Mouse (Mus musculus) frontal cortex, postnatal 36 days (tissue): ENCODE data around the gene Itga6.

Experiments used
- DNase-seq, 2 experiments: peaks; one replicate each; pipeline ENCODE4 v3.0.0; 2022; ENCODE audit warnings: low spot score in 2 of 2

The Itga6 gene

DNA sequence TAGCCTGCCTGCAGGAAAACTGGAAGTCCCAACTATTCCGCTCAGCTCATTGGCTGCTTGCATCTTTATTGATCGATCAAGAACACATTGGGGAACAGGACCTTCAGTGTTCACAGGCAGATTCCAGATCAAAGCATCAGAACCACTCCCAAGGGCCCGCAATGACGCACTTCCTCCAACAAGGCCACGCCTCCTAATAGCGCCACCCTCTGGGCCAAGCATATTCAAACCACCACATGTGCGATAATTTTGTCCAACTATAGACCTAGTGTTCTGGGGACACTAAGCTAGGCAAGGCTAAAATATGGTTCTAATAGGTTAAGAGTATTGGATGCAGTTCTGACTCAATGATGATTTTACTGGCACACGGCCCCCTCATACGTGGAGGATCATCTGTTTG, 15.7 kb downstream of the Itga6 start:
- DNase-seq, result no peak

DNA sequence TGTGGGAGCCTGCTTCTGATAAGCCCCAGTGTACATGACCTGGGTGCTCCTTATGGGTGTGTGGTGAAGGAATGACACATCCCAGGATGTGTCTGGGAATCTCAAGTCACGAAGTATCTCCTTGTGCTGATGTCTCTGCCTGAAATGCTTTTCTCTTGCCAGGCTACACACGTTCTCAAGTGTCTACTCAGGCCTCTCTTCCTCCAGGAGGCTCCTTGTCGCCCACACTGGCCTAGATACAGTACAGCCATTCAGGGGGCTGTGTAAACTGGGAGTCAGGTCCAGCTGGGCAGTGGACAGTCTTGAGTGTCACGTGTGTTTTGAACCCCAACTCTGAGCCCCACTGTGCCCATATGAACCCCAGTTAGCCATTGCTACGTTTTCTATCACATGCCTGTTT, 19.1 kb downstream of the Itga6 start:
- no peak for DNase-seq

DNA sequence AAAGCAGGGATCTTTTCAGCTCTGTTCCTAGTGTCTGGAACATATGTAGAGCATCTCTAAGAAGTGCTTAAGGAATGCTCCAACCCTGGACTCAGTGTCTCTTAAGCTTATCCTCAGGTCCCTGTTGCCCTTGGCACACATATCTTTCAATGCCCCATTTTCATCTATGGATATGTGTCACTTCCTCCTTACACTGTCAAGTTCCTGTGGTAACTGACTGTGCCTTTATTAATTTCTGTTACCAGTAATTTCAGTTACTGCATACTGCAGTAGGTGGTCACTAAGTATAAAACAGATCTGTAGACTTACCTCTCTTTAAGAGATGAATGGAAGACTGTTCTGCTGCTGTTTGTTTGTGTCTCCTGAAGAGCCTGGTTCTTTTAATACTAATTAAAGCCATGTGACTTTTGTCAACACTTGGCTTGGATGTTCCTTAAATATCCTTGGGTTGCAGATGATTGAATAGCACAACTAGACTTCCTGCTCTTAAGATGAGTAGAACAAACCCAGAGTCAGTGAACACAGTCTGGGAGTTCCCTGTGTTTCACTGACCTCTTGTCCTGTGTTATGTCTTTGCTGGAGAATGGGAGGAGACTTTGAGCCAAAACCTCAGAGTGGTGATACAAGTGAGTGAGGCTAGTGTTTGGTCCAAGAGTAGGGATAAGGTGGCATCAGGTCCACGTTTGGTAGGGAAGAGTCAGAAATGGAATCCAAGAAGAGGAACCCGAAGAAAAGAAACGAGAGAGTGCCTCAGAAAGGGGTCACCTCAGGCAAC, 19.7 kb downstream of the Itga6 start:
- DNase-seq, result no peak

DNA sequence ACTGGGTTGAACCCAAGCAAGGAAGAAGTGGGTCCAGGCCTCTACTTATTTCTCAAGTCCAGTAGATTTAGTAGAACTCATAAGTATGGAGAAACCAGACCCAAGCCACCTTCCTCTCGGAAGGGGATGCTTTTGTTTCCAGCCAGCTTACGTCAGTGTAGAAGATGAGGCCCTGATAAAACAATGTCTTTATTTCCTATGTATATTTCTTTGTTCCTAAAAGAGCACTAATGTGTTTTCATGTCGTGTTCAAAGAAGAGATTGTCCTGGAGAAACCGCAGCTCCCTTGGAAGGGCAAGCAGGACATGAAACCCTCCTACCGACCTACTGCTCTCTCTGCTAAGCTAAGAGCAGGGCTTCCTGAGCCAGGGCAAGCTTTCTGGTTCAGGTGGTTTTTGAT, 20.6 kb downstream of the Itga6 start:
- DNase-seq, result no peak

DNA sequence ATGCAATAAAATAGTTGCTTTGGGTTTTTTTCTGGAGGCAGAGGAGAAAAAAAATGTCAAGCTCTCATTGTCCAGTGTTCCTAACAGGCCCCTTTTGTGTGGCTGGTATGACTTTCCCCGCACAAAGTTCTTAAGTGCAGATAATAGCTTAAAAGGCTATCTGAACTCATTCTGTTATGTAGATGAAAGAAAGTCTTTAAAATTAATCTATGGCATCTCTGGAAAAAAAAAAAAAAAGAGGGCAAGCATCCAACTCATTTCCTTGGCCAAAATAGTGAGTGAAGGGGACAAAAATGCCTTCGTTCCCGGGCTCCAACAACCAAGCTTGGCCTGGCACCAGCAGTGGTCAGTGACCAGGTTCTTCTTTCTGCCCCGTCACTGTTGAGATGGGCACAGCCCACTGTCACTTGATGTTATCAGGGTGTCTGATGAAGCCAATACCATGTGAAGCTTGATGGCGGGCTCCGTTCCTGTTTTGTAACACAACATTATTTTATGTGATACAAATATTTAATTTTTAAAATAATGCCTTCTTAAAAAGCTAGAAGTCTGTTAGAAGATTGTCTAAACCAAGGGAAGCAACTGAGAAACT, 21.7 kb downstream of the Itga6 start:
- DNase-seq, result no peak

DNA sequence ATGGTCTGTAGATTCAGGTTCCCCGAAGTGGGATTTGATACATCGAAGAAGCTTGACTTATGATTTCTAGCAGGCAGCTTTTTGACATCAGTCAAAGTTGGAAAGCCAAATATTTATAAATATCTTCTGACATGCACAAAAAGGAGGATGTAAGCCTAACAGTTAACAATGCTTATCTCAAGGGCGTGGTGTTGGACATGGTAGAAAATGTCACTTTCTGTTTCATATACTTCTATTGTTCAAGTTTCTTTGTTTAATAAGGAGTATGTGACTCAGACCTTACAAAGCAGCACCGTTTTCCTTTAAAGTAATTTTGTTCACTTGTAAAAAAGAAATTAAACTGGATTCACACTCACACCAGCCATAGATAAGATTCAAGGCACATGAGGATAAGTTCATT, 26.3 kb downstream of the Itga6 start:
- no peak for DNase-seq

DNA sequence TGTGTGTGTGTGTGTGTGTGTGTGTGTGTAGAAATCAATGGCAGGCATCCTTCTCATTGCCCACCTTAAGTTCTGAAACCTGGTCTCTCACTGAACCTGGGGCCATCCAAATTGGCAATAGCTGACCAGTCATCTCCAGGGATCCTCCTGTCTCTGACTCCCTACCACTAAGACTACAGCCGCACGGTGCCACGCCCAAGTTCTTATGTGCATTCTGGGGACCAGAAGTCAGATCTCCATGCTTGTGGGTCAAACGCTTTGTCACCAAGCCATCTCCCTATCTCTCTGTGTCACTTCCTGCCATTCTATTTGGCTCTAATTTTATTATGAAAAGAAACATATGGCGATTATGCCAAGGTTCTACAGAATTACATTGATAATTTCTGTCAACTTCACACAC, 28.3 kb downstream of the Itga6 start:
- DNase-seq, result no peak

DNA sequence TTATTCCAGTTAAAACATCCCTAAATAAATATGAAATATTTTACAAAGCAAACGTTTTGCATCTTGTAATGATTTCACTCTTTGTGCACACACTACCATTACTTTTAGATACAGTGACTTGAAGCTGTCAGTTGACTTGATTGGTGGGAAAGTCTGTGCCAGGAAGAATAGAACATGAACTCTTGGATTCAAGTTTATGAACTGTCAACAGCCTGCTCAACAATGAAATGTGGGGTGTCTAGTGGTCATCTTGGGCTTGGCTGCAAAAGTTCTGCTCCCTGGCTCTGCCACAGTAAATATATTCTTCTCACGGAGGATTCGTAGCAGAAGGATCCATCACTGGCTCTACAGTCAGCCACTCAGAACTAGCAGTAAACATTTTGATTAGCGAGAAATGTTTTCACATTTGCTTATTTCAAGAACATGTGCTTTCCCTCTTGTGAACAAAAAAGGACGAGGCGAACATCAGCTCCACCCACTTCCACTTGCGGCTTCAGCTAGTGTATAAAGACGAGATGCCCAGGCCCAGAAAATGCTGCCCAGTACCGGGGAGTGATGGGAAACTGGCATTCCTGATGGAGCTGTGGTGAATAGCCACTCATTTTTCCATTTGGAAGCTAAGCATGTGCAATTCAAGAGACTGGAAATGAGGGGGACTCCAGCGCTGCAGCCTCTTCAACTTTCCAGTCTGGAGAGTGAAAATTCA, 29.0 kb downstream of the Itga6 start:
- DNase-seq, result no peak

DNA sequence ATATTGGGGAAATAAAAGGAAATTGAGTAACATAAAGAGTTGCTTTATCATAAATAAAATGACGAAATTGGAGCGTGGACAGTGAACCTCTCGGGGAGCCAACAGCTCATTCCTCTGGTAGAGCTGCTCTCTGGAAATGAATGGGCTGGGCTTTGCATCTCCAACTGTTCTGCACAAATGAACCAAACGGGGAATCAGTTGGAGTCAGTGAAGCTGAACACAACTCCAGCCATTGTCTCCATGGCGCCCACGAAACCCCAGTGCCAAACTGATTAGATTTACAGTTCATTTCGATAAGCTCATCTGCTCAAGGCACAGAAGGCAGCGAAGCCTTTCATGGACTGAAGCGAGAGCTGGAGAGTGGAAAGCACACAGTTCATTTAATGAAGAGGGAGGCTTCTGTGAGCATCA, 29.8 kb downstream of the Itga6 start:
- DNase-seq, result peak in 1 of 2 experiments; percentile 6

DNA sequence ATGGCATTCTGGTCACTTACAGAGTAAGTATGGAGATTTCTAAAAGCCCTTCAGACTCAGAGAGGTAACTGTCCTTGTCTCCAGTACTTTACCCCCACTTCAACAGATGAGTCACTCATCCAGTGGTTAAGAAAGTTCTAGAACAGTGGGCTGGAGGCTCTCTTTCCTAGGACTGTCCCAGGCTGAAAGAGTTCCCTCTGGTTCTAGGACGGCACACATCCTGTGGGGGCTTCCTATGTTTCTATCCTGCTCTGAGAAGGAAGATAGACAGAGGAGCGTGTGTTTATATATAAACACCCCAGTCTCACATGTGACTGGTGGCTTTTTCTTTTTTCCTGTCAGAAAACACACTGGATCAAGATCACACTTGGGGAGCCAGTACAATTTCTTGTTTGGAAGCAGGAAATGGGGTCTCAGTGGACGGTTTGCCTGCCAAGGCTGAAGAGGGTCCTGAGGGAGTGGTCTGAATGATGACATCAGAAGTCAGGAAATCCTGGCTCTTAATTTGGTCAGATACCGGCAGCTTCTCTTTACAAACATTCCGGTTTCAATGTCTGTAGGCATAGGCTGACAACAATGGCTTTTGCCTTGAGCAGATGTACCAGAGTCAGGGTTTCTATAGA, 34.0 kb downstream of the Itga6 start:
- no peak for DNase-seq

DNA sequence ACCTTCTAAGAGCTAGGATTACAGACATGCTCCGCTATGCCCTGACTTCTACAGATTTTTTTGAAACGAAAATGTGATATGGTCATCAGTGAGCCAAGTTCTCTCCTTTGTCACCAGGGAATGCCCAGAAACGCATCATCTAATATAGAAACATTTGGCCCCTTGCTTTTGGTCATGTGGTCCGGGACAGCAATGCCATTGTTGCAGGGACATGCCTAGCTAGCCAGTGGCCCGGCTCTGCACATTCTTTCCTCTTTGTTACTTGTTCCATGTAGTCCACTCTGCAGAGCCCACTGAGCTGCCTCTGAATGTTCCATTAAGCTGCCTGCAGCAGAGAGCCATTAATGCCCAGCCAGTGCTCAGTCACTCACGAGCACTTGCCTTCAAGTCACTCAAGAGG, 34.6 kb downstream of the Itga6 start:
- DNase-seq, result no peak

DNA sequence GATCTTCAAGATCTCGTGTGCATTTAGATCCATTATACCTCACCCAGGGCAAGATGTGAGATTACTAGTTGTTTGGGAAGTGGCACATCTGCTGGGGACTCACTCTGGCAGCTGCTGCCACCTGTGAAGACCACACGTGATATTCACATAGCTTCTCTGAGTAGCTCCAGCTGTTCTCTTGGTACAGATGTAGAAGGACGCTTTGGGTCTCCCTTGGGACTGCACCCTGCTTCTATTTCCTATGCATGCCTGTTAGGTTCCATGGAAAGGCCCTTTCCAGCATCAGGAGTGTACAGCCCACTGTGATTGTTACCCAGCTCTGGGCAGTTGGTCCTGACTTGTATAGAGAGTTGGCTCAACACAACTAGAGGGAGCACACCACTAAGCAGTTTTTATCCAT, 39.8 kb downstream of the Itga6 start:
- no peak for DNase-seq

DNA sequence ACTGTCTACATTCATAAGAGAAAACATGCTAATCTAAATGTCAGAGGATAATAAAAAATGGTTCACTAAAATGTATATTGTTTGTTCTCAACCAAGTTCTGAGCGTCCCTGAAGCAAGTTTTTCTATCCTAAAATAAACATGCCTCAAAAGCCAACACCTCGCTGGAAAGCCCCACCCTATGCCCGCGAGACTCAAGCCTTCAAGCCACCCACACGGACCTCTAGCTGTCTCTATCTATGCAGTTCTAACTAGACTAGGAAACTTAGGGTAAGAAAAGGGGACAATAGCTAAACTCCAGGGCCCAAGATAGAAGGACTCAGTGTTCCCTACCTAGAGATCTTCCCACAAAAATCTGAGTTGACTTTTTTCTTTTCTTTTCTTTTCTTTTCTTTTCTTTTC, 40.6 kb downstream of the Itga6 start:
- no peak for DNase-seq

DNA sequence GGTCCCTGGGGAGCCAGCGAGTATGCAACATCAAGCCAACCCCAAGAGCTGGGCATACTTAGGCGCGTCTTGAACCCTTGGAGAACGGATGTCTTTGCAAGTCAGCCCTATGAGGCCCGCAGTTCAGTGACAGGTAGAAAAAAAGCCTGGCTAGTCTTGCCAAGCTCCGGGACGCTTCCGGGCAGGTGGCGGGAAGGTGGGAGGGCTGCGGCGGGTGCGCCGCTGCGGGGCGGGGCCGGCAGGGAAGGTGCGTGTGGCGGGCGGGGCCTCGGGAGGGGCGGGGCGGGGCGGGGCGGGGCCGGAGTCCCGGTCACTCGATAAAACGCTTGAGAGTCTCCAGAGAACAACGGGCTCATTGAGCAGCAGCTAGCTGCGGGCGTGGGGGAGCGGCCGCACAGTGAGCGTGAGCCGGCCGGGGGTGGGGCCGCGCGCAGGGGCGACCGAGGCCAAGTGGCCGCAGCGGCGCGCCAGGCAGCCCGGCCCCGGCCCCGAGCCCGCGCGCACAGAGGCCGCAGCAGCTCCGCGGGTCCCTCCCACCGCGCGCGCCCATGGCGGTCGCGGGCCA, 41.3 kb downstream of the Itga6 start:
- DNase-seq, result peak in 1 of 2 experiments; percentile 35

DNA sequence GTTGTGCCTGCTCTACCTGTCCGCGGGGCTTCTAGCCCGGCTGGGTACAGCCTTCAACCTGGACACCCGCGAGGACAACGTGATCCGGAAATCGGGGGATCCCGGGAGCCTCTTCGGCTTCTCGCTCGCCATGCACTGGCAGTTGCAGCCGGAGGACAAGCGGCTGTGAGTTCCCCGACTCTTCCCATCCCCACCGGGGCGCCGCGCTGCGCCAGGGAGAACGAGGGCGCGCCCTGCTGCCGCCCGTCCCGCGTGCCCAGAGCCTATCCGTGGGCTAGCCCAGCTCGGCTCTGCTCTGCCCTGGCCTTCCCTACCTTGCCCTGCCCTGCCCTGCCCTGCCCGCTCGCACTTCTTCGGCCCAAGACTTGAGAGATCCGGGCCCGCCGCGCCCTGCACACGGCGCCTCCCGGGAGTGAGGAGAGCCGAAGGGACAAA, 41.8 kb downstream of the Itga6 start:
- peak; percentile 36 to 49 for DNase-seq

DNA sequence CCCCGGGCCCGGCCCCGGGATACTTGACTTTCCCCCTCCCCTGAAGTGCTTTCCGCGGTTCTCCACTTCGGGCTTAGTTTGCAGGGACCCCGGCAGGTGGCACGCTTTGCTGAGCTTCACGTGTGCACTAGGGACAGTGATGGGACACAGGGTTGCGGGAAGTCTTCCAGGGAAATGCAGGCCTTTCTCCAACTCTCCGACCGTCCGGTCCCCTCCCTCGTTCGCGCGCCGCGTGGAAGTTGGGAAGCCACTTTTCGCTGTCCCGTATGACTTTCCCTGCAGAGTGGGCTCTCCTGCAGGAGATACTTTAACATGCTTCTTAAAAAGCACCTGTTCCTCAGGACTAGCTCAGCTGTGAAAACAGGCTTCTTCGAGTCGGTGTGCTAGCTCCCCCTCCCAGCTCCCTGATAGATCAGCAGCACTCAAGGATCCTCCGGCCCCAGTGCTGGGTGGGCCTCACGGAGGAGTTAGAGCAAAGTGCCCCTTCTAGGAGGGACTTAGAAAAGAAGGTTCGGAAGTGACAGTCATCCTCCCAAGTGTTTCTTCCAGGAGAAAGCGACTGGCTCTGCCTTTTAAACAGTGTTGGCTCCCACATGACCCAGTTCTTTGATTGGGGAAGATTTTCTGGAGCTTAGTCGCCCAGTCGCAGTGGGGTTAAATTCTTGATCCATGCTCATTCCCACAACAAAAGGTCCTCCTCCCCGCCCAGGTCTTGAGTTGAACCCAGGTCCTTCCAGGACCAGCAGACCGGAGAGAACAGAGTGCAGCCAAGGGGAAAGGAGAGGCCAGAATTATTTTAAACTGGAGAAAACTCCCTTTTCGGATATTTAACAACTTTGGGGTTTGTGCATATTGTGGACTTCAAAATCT, 42.4 kb downstream of the Itga6 start:
- DNase-seq, result peak in 1 of 2 experiments; percentile 11

DNA sequence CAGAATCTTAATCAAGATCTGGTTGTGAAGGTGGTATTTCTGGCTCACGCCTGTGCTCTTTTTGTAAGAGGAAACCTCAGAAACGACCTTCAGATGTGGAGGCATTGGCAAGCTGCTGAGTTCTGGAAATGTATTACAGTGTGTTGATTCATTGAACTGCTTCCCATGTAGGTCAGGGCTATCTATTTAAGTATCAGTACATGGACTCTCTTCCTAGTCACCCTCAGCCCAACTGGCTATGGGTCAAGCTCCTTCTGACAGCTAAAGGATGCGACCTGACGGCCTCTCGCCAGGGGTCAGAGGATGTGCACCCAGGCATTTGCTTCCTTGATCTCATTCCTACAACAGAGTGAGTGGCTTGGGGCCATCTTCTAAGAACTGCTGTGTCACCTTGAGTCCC, 45.3 kb downstream of the Itga6 start:
- DNase-seq, result no peak

DNA sequence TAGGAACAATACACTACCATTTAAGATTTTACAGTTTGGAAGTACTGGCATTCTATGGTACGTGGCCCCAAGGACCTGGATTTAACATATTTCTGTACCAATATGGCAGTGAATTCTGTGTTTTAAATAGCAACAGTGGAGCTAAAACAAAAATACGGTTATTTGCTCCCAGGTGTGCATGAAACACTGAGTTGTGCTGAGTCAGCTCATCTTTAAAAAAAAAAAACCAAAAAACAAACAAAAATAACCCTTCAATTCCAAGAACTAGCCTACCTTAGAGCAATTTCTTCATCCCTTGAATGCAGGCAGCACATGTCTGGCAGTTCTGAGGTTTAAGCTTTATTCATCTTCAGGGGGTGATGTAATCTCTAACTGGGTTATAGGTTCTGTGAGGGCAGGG, 45.8 kb downstream of the Itga6 start:
- no peak for DNase-seq

DNA sequence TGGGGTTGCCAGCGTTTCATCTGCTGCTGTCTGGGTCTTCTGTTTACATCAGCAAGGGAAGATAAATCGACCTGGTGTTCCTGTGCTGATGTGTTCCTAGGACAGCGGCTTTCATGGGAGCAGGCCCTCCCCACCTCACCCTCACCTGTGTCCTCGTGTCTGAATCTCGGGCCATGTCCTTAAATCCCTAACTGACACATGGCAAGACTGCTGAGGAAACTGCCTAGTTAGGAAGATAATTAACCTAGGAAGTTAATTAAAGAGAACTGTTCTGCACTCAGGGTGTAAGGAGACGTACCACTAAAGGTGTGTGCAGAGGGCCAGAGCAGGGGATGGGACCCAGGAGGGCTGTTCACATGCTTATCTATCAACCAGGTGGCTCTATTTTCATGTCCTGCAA, 48.7 kb downstream of the Itga6 start:
- DNase-seq, result no peak

DNA sequence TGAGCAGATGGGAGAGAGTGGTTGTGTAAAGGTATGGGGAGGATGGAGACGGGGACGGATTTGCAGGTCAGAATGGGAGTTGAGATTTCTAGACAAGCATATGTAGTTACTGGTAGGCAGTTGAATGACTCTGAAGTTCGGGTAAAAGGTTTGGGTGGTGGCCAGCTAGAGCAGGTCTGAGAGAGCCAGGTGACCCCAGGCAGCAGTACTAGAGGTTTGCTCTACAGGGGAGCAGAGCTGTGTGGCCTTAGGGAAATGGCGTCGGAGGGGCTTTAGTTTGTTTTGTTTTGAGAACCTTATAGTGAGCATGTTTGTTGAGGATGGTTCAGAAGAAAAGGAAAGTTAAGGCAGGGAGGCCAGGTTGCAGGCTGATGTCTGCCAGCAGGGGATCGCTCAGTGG, 51.4 kb downstream of the Itga6 start:
- no peak for DNase-seq

DNA sequence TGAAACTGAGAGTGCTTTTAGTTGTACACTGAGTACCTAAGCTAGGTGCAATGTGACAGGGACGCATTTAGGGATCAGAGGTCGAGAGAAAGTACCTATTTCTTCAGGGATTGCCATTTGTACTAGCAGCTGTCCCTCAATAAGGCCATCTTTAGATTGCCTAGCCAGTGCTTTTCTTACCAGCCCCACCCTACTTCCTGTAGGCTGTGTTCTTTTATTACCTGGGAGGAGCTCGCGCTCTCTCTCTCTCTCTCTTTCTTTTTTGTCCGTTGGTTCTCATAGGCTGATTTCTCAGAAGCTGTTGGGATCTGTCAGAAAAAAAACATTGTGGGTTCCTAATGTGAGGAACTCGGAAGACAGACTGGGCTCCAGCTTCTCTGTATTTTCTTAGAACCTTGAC, 55.4 kb downstream of the Itga6 start:
- DNase-seq, result no peak
